Mouse (Mus musculus): ENCODE data around the gene Lta. TPM values are rescaled to one million over a fixed set of nuclear protein-coding genes. Genes with fewer than 3 reads are reported as not detected.
A peak's percentile ranks its signal among the peaks of the same experiment; 100 is the strongest.

Lta gene
- polyA plus RNA-seq, 1 experiment from 2014 or later = not detected

GRCm38 (mm10) chr17:35218516-35219193 is 13.5 kb upstream of the Lta start:
- peaks cover 4% of the 10 kb centered on the region; the same call in 1 of the 2 replicates for H3K27me3 ChIP-seq (ENCODE audit: insufficient read depth, low read length)
- H3K9ac ChIP-seq (replicated peaks) = no peak overlapping the region; the same call in none of the 2 replicates
- H3K36me3 ChIP-seq (replicated peaks; ENCODE audit: insufficient read depth, low read length) = peaks cover 9% of the 10 kb centered on the region; the same call in 1 of the 2 replicates
- peaks cover 36% of the 10 kb centered on the region for H3K4me1 ChIP-seq (ENCODE audit: insufficient read depth)
- TF ChIP-seq CTCF (IDR thresholded peaks at IDR 0.05; ENCODE audit: low read depth) = no peak
- TF ChIP-seq EP300 (IDR thresholded peaks at IDR 0.05; ENCODE audit: low read depth) = peak; percentile 58
- ATAC-seq = peak; percentile 69
- WGBS (ENCODE audit: insufficient replicate concordance) = 19% methylated on average over 18 of the region's 18 CpGs
- peak overlapping the region; percentile 56 for H3K4me2 ChIP-seq (ENCODE audit: low read depth, low read length)
- peak; percentile 59 for DNase-seq
- peak overlapping the region; percentile 19; the same call in 1 of the 2 replicates for H3K4me3 ChIP-seq (ENCODE audit: low read depth, low read length)
- H3K9me3 ChIP-seq (ENCODE audit: low read length) = no peaks in the 10 kb centered on the region
- H3K27ac ChIP-seq (ENCODE audit: low read depth) = peak overlapping the region; percentile 80

GRCm38 (mm10) chr17:35213071-35213470 is 7.9 kb upstream of the Lta start:
- WGBS (ENCODE audit: insufficient replicate concordance) = 73% methylated on average over 5 of the region's 5 CpGs
- H3K9me3 ChIP-seq (ENCODE audit: low read length) = no peaks in the 10 kb centered on the region
- TF ChIP-seq CTCF (IDR thresholded peaks at IDR 0.05; ENCODE audit: low read depth) = no peak
- TF ChIP-seq EP300 (IDR thresholded peaks at IDR 0.05; ENCODE audit: low read depth) = no peak
- H3K4me1 ChIP-seq (ENCODE audit: insufficient read depth) = peaks cover 24% of the 10 kb centered on the region
- no peak overlapping the region for H3K27ac ChIP-seq (ENCODE audit: low read depth)
- no peak overlapping the region for H3K9ac ChIP-seq (replicated peaks)
- ATAC-seq (no peak), DNase-seq (no peak)
- H3K27me3 ChIP-seq (ENCODE audit: insufficient read depth, low read length) = no peaks in the 10 kb centered on the region
- no peak overlapping the region for H3K4me3 ChIP-seq (ENCODE audit: low read depth, low read length)
- no peak overlapping the region for H3K4me2 ChIP-seq (ENCODE audit: low read depth, low read length)
- H3K36me3 ChIP-seq (replicated peaks; ENCODE audit: insufficient read depth, low read length) = no peaks in the 10 kb centered on the region

- ATAC-seq (no peak), DNase-seq (no peak)
- Histone ChIP-seq H3K9ac (replicated peaks) (no peak overlapping the region), H3K4me3 (ENCODE audit: low read depth, low read length) (no peak overlapping the region), H3K4me2 (ENCODE audit: low read depth, low read length) (no peak overlapping the region), H3K4me1 (ENCODE audit: insufficient read depth) (peaks cover 22% of the 10 kb centered on the region), H3K36me3 (replicated peaks; ENCODE audit: insufficient read depth, low read length) (no peaks in the 10 kb centered on the region), H3K27me3 (ENCODE audit: insufficient read depth, low read length) (no peaks in the 10 kb centered on the region), H3K27ac (ENCODE audit: low read depth) (peak overlapping the region; percentile 53; the same call in 1 of the 2 replicates), H3K9me3 (ENCODE audit: low read length) (no peaks in the 10 kb centered on the region)
- 55% methylated on average over 3 of the region's 3 CpGs for WGBS (ENCODE audit: insufficient replicate concordance)
- no peak for TF ChIP-seq EP300 (IDR thresholded peaks at IDR 0.05; ENCODE audit: low read depth)
- no peak for TF ChIP-seq CTCF (IDR thresholded peaks at IDR 0.05; ENCODE audit: low read depth)
These were observed 5.4 kb upstream of the Lta start for GRCm38 (mm10) chr17:35210593-35210992.

- WGBS (ENCODE audit: insufficient replicate concordance) = 42% methylated on average over 12 of the region's 12 CpGs
These were observed 4.8 kb upstream of the Lta start for GRCm38 (mm10) chr17:35209785-35210535.

GRCm38 (mm10) chr17:35205380-35205769 is 224 bp upstream of the Lta start:
- Histone ChIP-seq H3K9me3 (ENCODE audit: low read length) (no peaks in the 10 kb centered on the region), H3K36me3 (replicated peaks; ENCODE audit: insufficient read depth, low read length) (no peaks in the 10 kb centered on the region), H3K4me2 (ENCODE audit: low read depth, low read length) (no peak overlapping the region), H3K27ac (ENCODE audit: low read depth) (no peak overlapping the region), H3K4me1 (ENCODE audit: insufficient read depth) (peaks cover 17% of the 10 kb centered on the region), H3K4me3 (ENCODE audit: low read depth, low read length) (no peak overlapping the region), H3K9ac (replicated peaks) (no peak overlapping the region), H3K27me3 (ENCODE audit: insufficient read depth, low read length) (peaks cover 25% of the 10 kb centered on the region; the same call in 1 of the 2 replicates)
- ATAC-seq (no peak), DNase-seq (no peak)
- 55% methylated on average over 10 of the region's 10 CpGs for WGBS (ENCODE audit: insufficient replicate concordance)
- TF ChIP-seq CTCF (IDR thresholded peaks at IDR 0.05; ENCODE audit: low read depth) (no peak), EP300 (IDR thresholded peaks at IDR 0.05; ENCODE audit: low read depth) (no peak)

More at GRCm38 (mm10) chr17:35209785-35210535, 4.8 kb upstream of the Lta start:
- peak overlapping the region; percentile 27 for H3K4me2 ChIP-seq (ENCODE audit: low read depth, low read length)
- no peaks in the 10 kb centered on the region for H3K36me3 ChIP-seq (replicated peaks; ENCODE audit: insufficient read depth, low read length)
- ATAC-seq (peak; percentile 36; the same call in 1 of the 2 replicates), DNase-seq (no peak)
- peak overlapping the region; percentile 53 for H3K27ac ChIP-seq (ENCODE audit: low read depth)
- H3K9me3 ChIP-seq (ENCODE audit: low read length) = no peaks in the 10 kb centered on the region
- H3K27me3 ChIP-seq (ENCODE audit: insufficient read depth, low read length) = 0 out of 2 replicates have a peak, but pooled peaks cover 5% of the 10 kb centered on the region
- no peak for TF ChIP-seq EP300 (IDR thresholded peaks at IDR 0.05; ENCODE audit: low read depth)
- no peak for TF ChIP-seq CTCF (IDR thresholded peaks at IDR 0.05; ENCODE audit: low read depth)
- H3K9ac ChIP-seq (replicated peaks) = no peak overlapping the region
- H3K4me3 ChIP-seq (ENCODE audit: low read depth, low read length) = no peak overlapping the region
- peaks cover 19% of the 10 kb centered on the region for H3K4me1 ChIP-seq (ENCODE audit: insufficient read depth)

- Histone ChIP-seq H3K4me3 (ENCODE audit: low read depth, low read length) (no peak overlapping the region), H3K36me3 (replicated peaks; ENCODE audit: insufficient read depth, low read length) (no peaks in the 10 kb centered on the region; the same call in 1 of the 2 replicates), H3K4me1 (ENCODE audit: insufficient read depth) (peaks cover 8% of the 10 kb centered on the region), H3K27me3 (ENCODE audit: insufficient read depth, low read length) (peaks cover 29% of the 10 kb centered on the region; the same call in 1 of the 2 replicates), H3K9me3 (ENCODE audit: low read length) (no peaks in the 10 kb centered on the region), H3K27ac (ENCODE audit: low read depth) (no peak overlapping the region), H3K9ac (replicated peaks) (no peak overlapping the region), H3K4me2 (ENCODE audit: low read depth, low read length) (peak overlapping the region; percentile 62)
- DNase-seq = no peak
- TF ChIP-seq CTCF (IDR thresholded peaks at IDR 0.05; ENCODE audit: low read depth) = no peak
- TF ChIP-seq EP300 (IDR thresholded peaks at IDR 0.05; ENCODE audit: low read depth) = no peak
- ATAC-seq = no peak
- WGBS (ENCODE audit: insufficient replicate concordance) = 60% methylated on average over 4 of the region's 4 CpGs
These were observed 2.7 kb downstream of the Lta start for GRCm38 (mm10) chr17:35202442-35202841.
